Mouse (Mus musculus) testis, adult 2 months (tissue): Measurements from ENCODE around the gene Mbnl2.

ENCODE experiments used
- CTCF ChIP-seq: fragments of 200-500 bp; IDR thresholded peaks from 2 replicates; pipeline ENCODE4 v1.5.1; 2012; ENCODE audit warnings: low read depth, mild to moderate bottlenecking, inconsistent platforms, low read length, moderate library complexity; ENCODE audit not compliant: control insufficient read depth, insufficient read depth, insufficient replicate concordance
- POLR2A ChIP-seq: fragments of 200-500 bp; IDR thresholded peaks from 2 replicates; pipeline ENCODE4 v1.6.1; 2012; ENCODE audit warnings: low read depth, mild to moderate bottlenecking, inconsistent platforms, low read length, moderate library complexity; ENCODE audit not compliant: control insufficient read depth

DNA sequence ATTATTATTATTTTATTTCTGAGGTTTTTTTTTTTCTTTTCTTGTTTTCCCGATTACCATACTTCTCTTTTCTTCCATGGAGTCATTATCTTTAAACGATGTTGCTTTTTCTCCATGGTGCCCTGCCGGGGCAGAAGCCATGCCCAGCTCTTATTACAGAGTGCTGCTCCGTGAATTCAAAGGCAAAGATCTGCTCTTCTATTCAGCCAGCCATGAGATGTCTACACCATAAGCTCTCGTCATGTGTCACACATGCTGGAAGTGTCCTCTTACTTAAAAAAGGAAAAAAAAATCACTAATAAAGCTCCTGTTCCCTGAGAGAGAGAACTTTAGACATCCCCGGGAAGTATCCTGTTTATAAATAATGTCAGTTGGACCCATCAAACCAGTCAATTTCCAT is 60.4 kb downstream of the Mbnl2 start:
- no peak for TF ChIP-seq POLR2A
- TF ChIP-seq CTCF, result no peak
